Mouse (Mus musculus): ENCODE data around the gene Rpusd4. TPM values are rescaled to one million over a fixed set of nuclear protein-coding genes. Genes with fewer than 3 reads are reported as not detected.

Rpusd4 gene
- polyA plus RNA-seq, 1 experiment from 2014 or later, result 33.5 TPM

DNA sequence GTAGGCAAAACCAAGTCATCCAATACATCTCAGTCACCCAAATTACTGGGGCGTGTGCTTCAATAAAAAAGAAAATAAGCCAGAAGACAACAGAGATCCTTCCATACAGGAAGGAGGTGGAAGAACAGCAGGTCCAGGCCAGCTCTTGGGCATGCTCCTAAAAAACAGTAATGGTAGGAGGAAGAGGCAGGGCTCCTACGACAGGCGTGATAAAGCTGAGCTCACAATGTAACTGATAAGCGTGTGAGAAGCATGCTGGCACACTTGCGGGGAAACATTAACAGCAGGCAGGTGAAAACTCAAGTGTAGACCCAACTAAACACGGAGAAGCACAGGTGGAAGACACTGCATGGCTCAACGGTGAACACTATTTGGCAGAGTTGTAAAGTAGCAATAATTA, 10.3 kb upstream of the Rpusd4 start:
- no peak overlapping the region for H3K4me3 ChIP-seq (ENCODE audit: low read length)
- no peak for ATAC-seq (ENCODE audit: low FRiP score, low TSS enrichment)

GRCm38 (mm10) chr9:35262418-35262817, 5.2 kb upstream of the Rpusd4 start:
- Histone ChIP-seq H3K27ac (ENCODE audit: low read length) (no peak overlapping the region), H3K9ac (replicated peaks; ENCODE audit: low read length) (no peak overlapping the region), H3K9me3 (ENCODE audit: low read length) (no peaks in the 10 kb centered on the region), H3K4me3 (ENCODE audit: low read length) (no peak overlapping the region), H3K27me3 (ENCODE audit: insufficient read depth, low read length) (no peaks in the 10 kb centered on the region), H3K4me1 (ENCODE audit: insufficient read depth, low read length) (peaks cover 13% of the 10 kb centered on the region), H3K36me3 (ENCODE audit: insufficient read depth, low read length) (no peaks in the 10 kb centered on the region), H3K4me2 (replicated peaks; ENCODE audit: low read depth, low read length) (no peak overlapping the region)
- WGBS, result 73% methylated on average over 4 of the region's 4 CpGs
- ATAC-seq (ENCODE audit: low FRiP score, low TSS enrichment), result no peak

More for the DNA sequence above, 10.3 kb upstream of the Rpusd4 start:
- no peaks in the 10 kb centered on the region for H3K27me3 ChIP-seq (ENCODE audit: insufficient read depth, low read length)
- H3K4me2 ChIP-seq (replicated peaks; ENCODE audit: low read depth, low read length), result no peak overlapping the region
- H3K9me3 ChIP-seq (ENCODE audit: low read length), result no peaks in the 10 kb centered on the region
- no peak overlapping the region for H3K9ac ChIP-seq (replicated peaks; ENCODE audit: low read length)
- no peaks in the 10 kb centered on the region for H3K36me3 ChIP-seq (ENCODE audit: insufficient read depth, low read length)
- no peak overlapping the region for H3K27ac ChIP-seq (ENCODE audit: low read length)
- 91% methylated on average over 7 of the region's 7 CpGs for WGBS
- no peaks in the 10 kb centered on the region for H3K4me1 ChIP-seq (ENCODE audit: insufficient read depth, low read length)

DNA sequence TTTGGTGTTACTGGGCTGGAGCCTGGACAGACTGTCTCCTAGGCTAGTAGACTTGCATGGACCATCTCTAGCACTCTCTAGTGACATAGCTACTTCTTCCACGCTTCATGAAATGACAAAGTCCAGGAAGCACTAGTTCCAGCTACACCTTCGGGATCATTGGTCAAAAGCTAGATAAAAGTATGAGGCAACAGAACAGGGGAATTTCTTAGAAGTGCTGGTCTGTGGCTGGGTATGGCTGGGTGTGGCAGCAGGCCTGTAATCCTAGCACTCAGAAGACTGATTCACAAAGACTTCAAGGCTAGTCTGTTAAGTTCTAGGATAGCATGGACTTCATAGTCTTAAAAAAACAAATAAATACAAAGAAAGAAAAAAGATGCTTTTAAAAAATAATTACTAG, 4.2 kb upstream of the Rpusd4 start:
- Histone ChIP-seq H3K9ac (replicated peaks; ENCODE audit: low read length) (no peak overlapping the region), H3K36me3 (ENCODE audit: insufficient read depth, low read length) (no peaks in the 10 kb centered on the region), H3K27me3 (ENCODE audit: insufficient read depth, low read length) (no peaks in the 10 kb centered on the region), H3K4me1 (ENCODE audit: insufficient read depth, low read length) (peaks cover 15% of the 10 kb centered on the region), H3K4me2 (replicated peaks; ENCODE audit: low read depth, low read length) (no peak overlapping the region), H3K9me3 (ENCODE audit: low read length) (no peaks in the 10 kb centered on the region), H3K27ac (ENCODE audit: low read length) (no peak overlapping the region), H3K4me3 (ENCODE audit: low read length) (no peak overlapping the region)
- no peak for ATAC-seq (ENCODE audit: low FRiP score, low TSS enrichment)
- 91% methylated on average over 2 of the region's 2 CpGs for WGBS

DNA sequence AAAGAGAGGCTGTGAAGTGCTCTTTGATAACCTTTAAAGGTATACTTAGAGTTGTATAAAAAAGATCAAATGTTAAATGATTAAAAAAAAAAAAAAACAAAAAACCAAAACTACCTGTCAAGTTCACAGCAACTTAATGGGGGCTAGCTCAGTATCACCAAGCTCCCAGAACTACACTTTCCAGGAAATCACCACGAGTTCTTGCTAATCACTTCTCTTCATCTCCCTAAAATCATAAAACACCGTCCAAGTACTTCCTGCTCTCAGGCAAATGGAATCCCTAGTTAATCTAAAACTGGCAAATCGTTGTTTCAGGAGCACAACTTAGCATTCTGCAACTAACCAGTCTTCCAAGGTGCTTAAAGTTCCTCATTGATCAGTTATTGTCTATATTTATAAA, 3.2 kb upstream of the Rpusd4 start:
- 53% methylated on average over 3 of the region's 3 CpGs for WGBS
- Histone ChIP-seq H3K4me1 (ENCODE audit: insufficient read depth, low read length) (peaks cover 20% of the 10 kb centered on the region), H3K4me3 (ENCODE audit: low read length) (no peak overlapping the region), H3K9me3 (ENCODE audit: low read length) (no peaks in the 10 kb centered on the region), H3K27ac (ENCODE audit: low read length) (no peak overlapping the region), H3K36me3 (ENCODE audit: insufficient read depth, low read length) (no peaks in the 10 kb centered on the region), H3K27me3 (ENCODE audit: insufficient read depth, low read length) (no peaks in the 10 kb centered on the region), H3K9ac (replicated peaks; ENCODE audit: low read length) (no peak overlapping the region), H3K4me2 (replicated peaks; ENCODE audit: low read depth, low read length) (no peak overlapping the region)
- no peak for ATAC-seq (ENCODE audit: low FRiP score, low TSS enrichment)

DNA sequence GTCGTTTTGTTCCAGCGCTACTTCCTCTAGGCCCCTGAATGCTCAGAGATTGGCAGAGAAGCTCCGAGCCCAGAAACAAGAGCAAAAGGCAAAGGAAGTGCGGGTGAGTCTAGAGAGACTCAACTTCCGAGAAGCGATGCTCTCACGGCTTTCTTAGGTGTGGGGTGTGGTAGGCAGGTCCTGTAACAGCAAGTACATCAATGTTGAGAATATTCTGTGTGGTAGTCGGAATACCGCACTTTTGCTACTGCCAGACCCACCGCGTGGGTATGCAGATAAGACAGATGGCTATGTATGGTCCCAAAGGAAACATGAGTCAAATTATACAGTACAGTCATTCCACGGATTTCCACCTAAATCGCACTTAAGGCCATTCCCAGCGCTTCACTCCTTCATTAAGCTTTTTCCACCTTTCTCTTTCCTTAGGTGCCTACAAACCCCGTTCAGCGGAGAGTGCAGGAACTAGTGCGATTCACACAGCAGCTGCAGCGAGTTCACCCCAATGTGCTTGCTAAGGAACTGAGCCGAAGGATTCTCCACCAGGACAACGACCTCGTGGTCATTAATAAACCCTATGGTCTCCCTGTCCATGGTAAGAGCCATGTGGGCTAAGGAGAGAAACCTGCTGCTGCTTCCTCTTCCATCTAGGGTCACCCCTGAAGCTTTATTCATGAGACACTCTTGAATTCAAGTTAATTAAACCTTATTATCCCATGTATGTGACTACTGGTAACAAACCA, 481 bp downstream of the Rpusd4 start:
- H3K27ac ChIP-seq (ENCODE audit: low read length), result peak overlapping the region; percentile 72
- under 1% methylated on average over 21 of the region's 21 CpGs for WGBS
- ATAC-seq (ENCODE audit: low FRiP score, low TSS enrichment), result peak; percentile 60; the same call in 1 of the 2 replicates
- H3K9me3 ChIP-seq (ENCODE audit: low read length), result no peaks in the 10 kb centered on the region
- H3K4me3 ChIP-seq (ENCODE audit: low read length), result peak overlapping the region; percentile 74
- peak overlapping the region; percentile 73 for H3K9ac ChIP-seq (replicated peaks; ENCODE audit: low read length)
- H3K4me1 ChIP-seq (ENCODE audit: insufficient read depth, low read length), result peaks cover 20% of the 10 kb centered on the region
- no peaks in the 10 kb centered on the region for H3K27me3 ChIP-seq (ENCODE audit: insufficient read depth, low read length)
- peak overlapping the region; percentile 67 for H3K4me2 ChIP-seq (replicated peaks; ENCODE audit: low read depth, low read length)
- H3K36me3 ChIP-seq (ENCODE audit: insufficient read depth, low read length), result peaks cover 10% of the 10 kb centered on the region

DNA sequence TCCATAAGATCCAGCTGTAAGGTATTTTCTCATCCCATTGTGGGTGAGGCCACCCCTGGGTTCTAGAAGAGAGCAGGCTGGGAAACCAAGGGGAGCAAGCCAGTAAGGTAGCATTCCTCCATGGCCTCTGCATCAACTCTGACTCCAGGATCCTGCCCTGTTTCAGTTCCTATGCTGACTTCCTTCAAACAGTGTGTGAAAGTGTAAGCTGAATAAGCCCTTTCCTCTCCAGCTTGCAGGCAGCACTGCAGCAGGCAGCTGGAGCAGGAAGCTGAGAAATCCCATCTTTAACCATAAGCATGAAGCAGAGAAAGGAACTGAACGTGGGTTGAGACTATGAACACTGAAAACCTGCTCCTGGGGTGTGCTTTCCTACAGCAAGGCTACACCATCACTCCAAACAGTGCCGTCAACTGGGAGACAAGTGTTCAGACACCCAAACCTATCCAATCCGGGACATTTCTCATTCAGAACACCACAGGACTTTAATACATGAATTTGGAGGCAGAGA, 10.2 kb downstream of the Rpusd4 start:
- Histone ChIP-seq H3K4me3 (ENCODE audit: low read length) (no peak overlapping the region), H3K36me3 (ENCODE audit: insufficient read depth, low read length) (peaks cover 31% of the 10 kb centered on the region), H3K4me1 (ENCODE audit: insufficient read depth, low read length) (no peaks in the 10 kb centered on the region), H3K9ac (replicated peaks; ENCODE audit: low read length) (no peak overlapping the region), H3K9me3 (ENCODE audit: low read length) (no peaks in the 10 kb centered on the region), H3K27me3 (ENCODE audit: insufficient read depth, low read length) (no peaks in the 10 kb centered on the region), H3K4me2 (replicated peaks; ENCODE audit: low read depth, low read length) (no peak overlapping the region), H3K27ac (ENCODE audit: low read length) (no peak overlapping the region)
- ATAC-seq (ENCODE audit: low FRiP score, low TSS enrichment), result no peak
- 80% methylated on average over 3 of the region's 3 CpGs for WGBS

DNA sequence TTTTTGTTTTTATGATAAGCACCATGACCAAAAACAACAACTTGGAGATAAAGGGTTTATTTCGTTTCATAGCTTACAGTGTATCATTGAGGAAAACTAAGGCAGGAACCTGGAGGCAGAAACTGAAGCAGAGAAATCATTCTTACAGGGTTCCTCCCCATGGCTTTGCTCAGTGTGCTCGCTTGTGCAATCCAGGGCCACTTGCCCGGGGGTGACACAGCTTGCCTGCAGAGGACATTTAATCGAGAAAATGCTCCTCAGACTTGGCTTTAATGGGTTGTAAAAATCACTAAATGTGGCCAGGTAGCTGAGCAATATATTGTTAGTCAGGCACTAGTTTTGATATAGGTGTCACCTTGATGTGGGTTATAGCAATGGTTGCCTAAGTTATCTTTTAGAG, 10.8 kb downstream of the Rpusd4 start:
- no peak for ATAC-seq (ENCODE audit: low FRiP score, low TSS enrichment)
- Histone ChIP-seq H3K4me2 (replicated peaks; ENCODE audit: low read depth, low read length) (no peak overlapping the region), H3K9me3 (ENCODE audit: low read length) (no peaks in the 10 kb centered on the region), H3K27ac (ENCODE audit: low read length) (no peak overlapping the region), H3K4me3 (ENCODE audit: low read length) (no peak overlapping the region), H3K4me1 (ENCODE audit: insufficient read depth, low read length) (peaks cover 4% of the 10 kb centered on the region), H3K36me3 (ENCODE audit: insufficient read depth, low read length) (peaks cover 25% of the 10 kb centered on the region), H3K9ac (replicated peaks; ENCODE audit: low read length) (no peak overlapping the region), H3K27me3 (ENCODE audit: insufficient read depth, low read length) (no peaks in the 10 kb centered on the region)
- WGBS, result 78% methylated on average over 4 of the region's 4 CpGs

DNA sequence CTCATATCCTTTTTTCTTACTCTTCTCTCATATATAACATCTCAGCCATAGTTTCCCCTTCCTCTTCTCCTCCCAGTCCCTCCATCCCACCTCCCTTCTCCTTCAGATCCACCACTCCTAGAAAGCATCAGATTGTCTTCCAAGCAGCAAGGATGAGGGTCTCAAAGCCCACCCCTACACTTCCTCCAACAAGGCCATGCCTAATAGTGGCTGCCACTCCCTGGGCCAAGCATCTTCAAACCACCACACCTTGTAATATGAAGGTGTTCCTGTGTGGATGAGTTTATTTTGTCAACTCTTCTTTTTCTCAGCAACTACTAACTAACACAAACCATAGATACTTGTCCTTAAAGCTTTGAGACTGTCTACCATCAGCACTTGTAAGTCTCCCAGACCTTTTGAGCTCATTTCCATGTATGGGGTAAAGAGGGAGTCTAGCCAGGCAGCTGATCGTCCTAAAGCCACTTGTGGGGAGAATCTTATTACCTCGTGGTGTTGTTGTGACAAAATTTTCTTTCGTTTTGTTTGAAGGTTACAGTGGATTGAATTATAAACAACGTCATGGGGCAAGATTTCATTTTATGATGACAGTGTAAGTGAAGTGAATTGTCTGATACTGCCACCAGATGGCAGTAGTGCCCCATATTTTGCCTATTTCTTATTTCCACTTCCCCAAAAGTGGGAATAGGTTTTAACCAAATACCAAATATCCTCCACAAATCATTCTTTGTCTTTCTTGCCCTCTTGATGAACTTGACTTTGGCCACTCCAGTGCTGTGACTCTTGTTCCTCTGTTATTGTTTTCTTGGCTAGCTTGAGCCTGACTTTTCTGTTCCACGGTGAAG, 14.6 kb downstream of the Rpusd4 start:
- H3K27me3 ChIP-seq (ENCODE audit: insufficient read depth, low read length), result no peaks in the 10 kb centered on the region
- no peaks in the 10 kb centered on the region for H3K9me3 ChIP-seq (ENCODE audit: low read length)
- peaks cover 9% of the 10 kb centered on the region; the same call in 1 of the 2 replicates for H3K36me3 ChIP-seq (ENCODE audit: insufficient read depth, low read length)
- 9% methylated on average over 5 of the region's 5 CpGs for WGBS
- no peak overlapping the region for H3K9ac ChIP-seq (replicated peaks; ENCODE audit: low read length)
- no peak for ATAC-seq (ENCODE audit: low FRiP score, low TSS enrichment)
- no peak overlapping the region for H3K4me2 ChIP-seq (replicated peaks; ENCODE audit: low read depth, low read length)
- peaks cover 5% of the 10 kb centered on the region for H3K4me1 ChIP-seq (ENCODE audit: insufficient read depth, low read length)
- no peak overlapping the region for H3K27ac ChIP-seq (ENCODE audit: low read length)
- no peak overlapping the region for H3K4me3 ChIP-seq (ENCODE audit: low read length)

DNA sequence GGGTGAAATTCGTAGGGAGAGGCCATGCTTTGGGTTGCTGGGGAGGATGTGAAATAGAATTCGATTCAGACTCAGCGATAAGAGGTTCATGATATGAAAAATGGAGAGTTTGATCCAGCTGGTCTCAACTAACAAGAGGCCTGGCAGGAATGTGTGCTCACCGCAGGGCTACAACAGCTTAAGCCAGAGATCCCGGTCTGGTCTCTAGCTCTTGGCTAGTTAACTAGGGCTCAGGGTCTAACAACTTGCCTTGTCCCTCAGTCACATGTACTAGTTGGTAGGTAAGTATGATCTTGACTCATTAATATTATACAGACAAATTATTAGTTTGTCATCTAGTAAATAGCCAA, 15.2 kb downstream of the Rpusd4 start:
- Histone ChIP-seq H3K9me3 (ENCODE audit: low read length) (no peaks in the 10 kb centered on the region), H3K4me2 (replicated peaks; ENCODE audit: low read depth, low read length) (no peak overlapping the region), H3K4me3 (ENCODE audit: low read length) (no peak overlapping the region), H3K4me1 (ENCODE audit: insufficient read depth, low read length) (peaks cover 5% of the 10 kb centered on the region), H3K9ac (replicated peaks; ENCODE audit: low read length) (no peak overlapping the region), H3K36me3 (ENCODE audit: insufficient read depth, low read length) (peaks cover 3% of the 10 kb centered on the region; the same call in 1 of the 2 replicates), H3K27me3 (ENCODE audit: insufficient read depth, low read length) (no peaks in the 10 kb centered on the region; the same call in 1 of the 2 replicates), H3K27ac (ENCODE audit: low read length) (no peak overlapping the region)
- ATAC-seq (ENCODE audit: low FRiP score, low TSS enrichment), result 0 out of 2 replicates have a peak, but pooled peaks have one; percentile 40
- WGBS, result 50% methylated on average over 5 of the region's 5 CpGs

All from kidney, embryonic 16.5 days (tissue).